Mouse (Mus musculus) embryonic stem cell, embryonic (primary cell): ENCODE measurements around the gene Hoxb4.

Source experiments
- CTCF ChIA-PET, 4 experiments: fragments of 300-600 bp in 2 of 4; fragments of 350-600 bp in 2 of 4; sonication (Branson Sonifier 250); formaldehyde crosslinking; loops; one replicate each; lab custom pipeline; 2022; ENCODE audit warnings: inconsistent platforms in 2 of 4; lab: Charles Lee
- POLR2A ChIA-PET, 4 experiments: fragments of 300-600 bp in 2 of 4; fragments of 350-600 bp in 2 of 4; sonication (Branson Sonifier 250); formaldehyde crosslinking; loops; one replicate each; lab custom pipeline; 2022; ENCODE audit warnings: antibody characterized with exemption in 4 of 4, inconsistent platforms in 1 of 4; lab: Charles Lee

The Hoxb4 gene

GRCm38 (mm10) chr11:96332105-96332504, 14.0 kb downstream of the Hoxb4 start:
- POLR2A ChIA-PET = interaction anchor here in 2 of 4 experiments (0.8 to 2.5 kb wide), 6 partner anchors 9 to 18 kb away, joined by 3 to 12 read pairs (median 4); partner anchors contain the start of gene Hoxb4 (in 1 of the 2)
- CTCF ChIA-PET = interaction anchor here in 2 of 4 experiments (0.6 to 1.1 kb wide), 6 partner anchors 10 to 260 kb away, joined by 3 to 4 read pairs (median 3); partner anchors contain the start of gene Hoxb2 (in 1 of the 2)

DNA sequence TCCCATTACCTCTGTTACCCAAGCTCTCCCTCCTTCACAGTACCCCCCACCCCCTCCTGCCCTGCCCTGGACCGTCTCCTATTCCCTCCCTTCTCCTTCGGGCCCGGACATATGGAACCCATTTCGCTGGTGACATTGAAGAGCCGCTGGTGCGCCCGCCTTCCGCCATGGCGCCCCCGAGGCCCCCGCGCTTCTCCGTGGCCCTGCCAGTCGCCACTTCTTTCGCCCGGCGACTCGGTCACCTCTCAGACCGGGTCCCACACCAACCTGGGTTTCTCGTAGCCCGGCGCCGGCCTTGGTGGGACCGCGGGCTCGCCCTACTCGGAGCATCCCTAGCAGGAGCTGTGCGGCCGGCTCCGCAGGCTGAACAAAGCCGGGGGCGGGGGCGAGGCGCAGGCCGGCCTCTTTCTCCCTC, 14.6 kb downstream of the Hoxb4 start:
- CTCF ChIA-PET = interaction anchor here in 3 of 4 experiments (0.7 to 1.6 kb wide), 7 partner anchors 9 to 259 kb away, joined by 3 to 6 read pairs (median 3); partner anchors contain the start of gene Hoxb5 (in 1 of the 3)
- POLR2A ChIA-PET = interaction anchor here in 2 of 4 experiments (0.8 to 2.5 kb wide), 6 partner anchors 8 to 28 kb away, joined by 3 to 12 read pairs (median 3); partner anchors contain the start of gene Hoxb4 (in 1 of the 2)

GRCm38 (mm10) chr11:96333241-96334001, 15.4 kb downstream of the Hoxb4 start:
- CTCF ChIA-PET = interaction anchor here in 2 of 4 experiments (0.9 to 1.6 kb wide), 7 partner anchors 8 to 74 kb away, joined by 3 to 6 read pairs (median 3); partner anchors contain the start of gene Hoxb5 (in 1 of the 2)
- POLR2A ChIA-PET = interaction anchor here in 3 of 4 experiments (0.6 to 2.5 kb wide), 8 partner anchors 8 to 1156 kb away, joined by 3 to 12 read pairs (median 3); no protein-coding TSS in a partner anchor

DNA sequence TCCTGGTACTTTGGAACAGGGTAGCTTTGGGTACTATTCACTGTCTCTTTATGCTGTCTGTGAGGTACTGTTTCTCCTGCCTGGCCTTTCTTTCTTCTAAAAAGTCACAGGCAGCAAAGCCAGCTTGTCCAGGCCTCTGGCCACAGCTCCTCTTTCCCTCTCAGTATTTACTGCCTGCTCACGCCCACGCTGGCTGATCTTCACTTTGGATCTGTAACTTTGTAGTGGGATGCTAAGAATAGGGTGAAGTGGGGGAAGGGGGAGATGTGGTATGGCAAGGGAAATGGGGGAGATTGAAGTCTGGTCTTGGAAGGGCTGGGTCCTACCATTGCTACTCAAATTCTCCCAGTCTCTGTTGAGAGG, 15.9 kb downstream of the Hoxb4 start:
- ChIA-PET POLR2A (interaction anchor here in 2 of 4 experiments (0.6 to 1.7 kb wide), 5 partner anchors 8 to 1156 kb away, joined by 3 to 7 read pairs (median 3); no protein-coding TSS in a partner anchor), CTCF (interaction anchor here in 3 of 4 experiments (0.5 to 1.6 kb wide), 6 partner anchors 10 to 100 kb away, joined by 3 to 6 read pairs (median 3); partner anchors contain the start of gene Hoxb5 (in 1 of the 3))

DNA sequence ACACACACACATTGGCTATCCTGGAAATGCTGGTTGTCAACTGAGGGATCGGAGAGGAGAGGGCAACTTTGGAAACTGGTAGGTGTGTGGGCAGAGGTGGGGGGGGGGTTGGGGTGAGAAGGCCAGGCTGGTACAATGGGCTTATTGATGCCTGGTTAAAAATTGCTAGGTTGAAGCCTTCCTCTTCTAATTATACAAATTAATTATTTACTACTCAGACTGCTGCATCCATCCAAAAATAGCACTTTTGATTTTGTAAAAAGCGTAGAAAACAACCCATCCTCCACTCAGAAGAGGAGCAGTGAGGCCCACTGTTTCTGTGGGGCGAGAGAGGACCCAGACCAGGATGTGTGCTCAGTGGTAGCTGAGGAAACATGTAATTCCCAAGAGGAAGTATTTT, 16.9 kb downstream of the Hoxb4 start:
- POLR2A ChIA-PET = interaction anchor here in 1 of 4 experiments (0.5 kb wide), 1 partner anchor 144 kb away, joined by 3 read pairs; no protein-coding TSS in a partner anchor
- CTCF ChIA-PET = interaction anchor here in 1 of 4 experiments (0.7 kb wide), 1 partner anchor 9 kb away, joined by 3 read pairs; no protein-coding TSS in a partner anchor

- POLR2A ChIA-PET = interaction anchor here in 1 of 4 experiments (1.7 to 2.2 kb wide), 2 partner anchors 11 to 34 kb away, joined by 4 to 8 read pairs; partner anchors contain the start of gene Hoxb5
- CTCF ChIA-PET = interaction anchor here in 1 of 4 experiments (1.0 to 1.3 kb wide), 2 partner anchors 52 to 58 kb away, joined by 3 read pairs; no protein-coding TSS in a partner anchor
Observed at GRCm38 (mm10) chr11:96336597-96336996, 18.5 kb downstream of the Hoxb4 start.

GRCm38 (mm10) chr11:96337026-96337425, 19.0 kb downstream of the Hoxb4 start:
- ChIA-PET CTCF (interaction anchor here in 3 of 4 experiments (0.6 to 1.3 kb wide), 5 partner anchors 33 to 765 kb away, joined by 3 to 5 read pairs (median 4); no protein-coding TSS in a partner anchor), POLR2A (interaction anchor here in 1 of 4 experiments (0.6 to 2.2 kb wide), 3 partner anchors 11 to 34 kb away, joined by 4 to 8 read pairs (median 4); partner anchors contain the start of gene Hoxb5)

GRCm38 (mm10) chr11:96338957-96339855, 21.1 kb downstream of the Hoxb4 start:
- CTCF ChIA-PET = interaction anchor here (0.6 to 1.2 kb wide), 6 partner anchors 15 to 559 kb away, joined by 3 to 4 read pairs (median 3); no protein-coding TSS in a partner anchor

DNA sequence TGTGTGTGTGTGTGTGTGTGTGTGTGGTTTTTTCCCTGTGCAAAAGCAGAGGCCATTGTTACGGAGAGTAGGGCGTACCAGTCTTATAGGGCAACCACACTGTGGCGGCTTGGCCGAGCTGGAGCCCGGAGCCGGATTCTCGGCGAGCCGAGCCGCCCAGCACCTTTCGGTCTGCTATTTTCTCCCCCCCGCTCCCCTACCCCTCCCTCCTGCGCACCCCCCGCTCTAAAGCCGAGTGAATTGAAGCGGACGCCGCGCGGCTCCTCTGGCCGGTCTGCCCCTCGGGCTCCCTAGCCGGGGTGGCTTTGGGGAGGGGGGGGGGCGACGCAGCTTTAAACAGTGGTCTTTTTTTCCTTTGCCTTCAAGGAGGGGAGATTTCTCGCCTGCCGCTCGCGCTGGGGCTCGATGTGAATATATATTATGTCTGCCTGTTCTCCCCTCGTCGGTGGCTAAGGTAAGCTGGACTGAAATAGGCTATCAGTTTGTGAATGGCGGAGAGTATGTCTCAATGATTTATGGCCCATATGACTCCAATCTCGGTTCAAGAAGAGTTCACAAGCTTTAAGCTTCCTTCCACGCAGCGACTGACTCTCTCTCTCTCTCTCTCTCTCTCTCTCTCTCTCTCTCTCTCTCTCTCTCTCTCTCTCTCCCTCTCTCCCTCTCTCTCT, 22.8 kb downstream of the Hoxb4 start:
- ChIA-PET CTCF (interaction anchor here (0.5 to 1.8 kb wide), 11 partner anchors 8 to 575 kb away, joined by 3 to 4 read pairs (median 3); partner anchors contain the start of genes Hoxb2 (in 1 of the 4) and Hoxb5 (in 1 of the 4)), POLR2A (interaction anchor here (0.7 to 2.7 kb wide), 11 partner anchors 8 to 961 kb away, joined by 3 to 12 read pairs (median 3); no protein-coding TSS in a partner anchor)

More at GRCm38 (mm10) chr11:96338957-96339855, 21.1 kb downstream of the Hoxb4 start:
- POLR2A ChIA-PET = interaction anchor here in 1 of 4 experiments (1.1 to 2.2 kb wide), 3 partner anchors 9 to 36 kb away, joined by 3 to 8 read pairs (median 5); partner anchors contain the start of gene Hoxb5

DNA sequence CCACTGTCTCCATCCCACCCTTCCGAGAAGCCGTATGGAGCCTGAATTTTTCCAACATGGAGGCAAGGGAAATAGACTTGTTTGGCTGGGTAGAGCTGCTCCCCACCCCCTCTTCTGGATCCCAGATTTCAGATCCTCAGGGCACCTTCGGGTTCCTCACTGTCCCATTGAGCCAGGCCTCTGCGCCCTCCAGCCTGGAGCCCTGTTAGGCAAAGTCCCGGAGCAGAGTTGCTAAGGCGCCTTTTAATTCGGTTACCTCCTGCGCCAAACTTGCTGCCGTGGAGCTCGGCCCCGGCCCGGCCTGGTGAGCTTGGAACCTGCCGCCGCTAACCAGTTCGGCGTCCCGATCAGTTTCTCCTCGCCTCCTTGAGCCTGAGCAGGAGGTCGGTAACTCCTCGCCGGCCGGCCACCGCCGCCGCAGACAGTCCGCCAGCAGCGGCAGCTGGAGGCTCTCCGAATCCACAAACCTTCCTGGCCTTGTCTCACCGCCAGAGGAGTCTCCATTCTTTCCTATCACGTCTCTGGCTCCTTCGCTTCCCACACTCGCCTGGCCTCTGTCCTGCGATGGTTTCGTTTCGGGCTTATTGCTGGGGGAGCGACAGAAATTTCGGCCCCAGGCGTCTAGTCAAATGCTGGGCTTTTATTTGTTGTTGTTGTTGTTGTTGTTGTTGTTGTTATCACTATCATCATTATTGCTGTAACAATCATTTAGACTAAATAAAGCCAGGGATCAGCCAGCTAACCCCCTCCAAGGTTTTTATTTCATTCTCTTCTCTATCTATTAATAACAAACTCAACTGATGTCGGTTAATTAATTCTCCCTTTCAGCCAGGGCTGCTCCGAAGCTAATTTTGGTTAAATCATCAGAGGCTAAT, 23.9 kb downstream of the Hoxb4 start:
- CTCF ChIA-PET = interaction anchor here in 3 of 4 experiments (0.5 to 1.8 kb wide), 13 partner anchors 9 to 80 kb away, joined by 3 to 5 read pairs (median 3); partner anchors contain the start of genes Hoxb1 (in 1 of the 3) and Hoxb5 (in 1 of the 3)
- POLR2A ChIA-PET = interaction anchor here (0.7 to 2.7 kb wide), 10 partner anchors 8 to 960 kb away, joined by 3 to 12 read pairs (median 3); no protein-coding TSS in a partner anchor

DNA sequence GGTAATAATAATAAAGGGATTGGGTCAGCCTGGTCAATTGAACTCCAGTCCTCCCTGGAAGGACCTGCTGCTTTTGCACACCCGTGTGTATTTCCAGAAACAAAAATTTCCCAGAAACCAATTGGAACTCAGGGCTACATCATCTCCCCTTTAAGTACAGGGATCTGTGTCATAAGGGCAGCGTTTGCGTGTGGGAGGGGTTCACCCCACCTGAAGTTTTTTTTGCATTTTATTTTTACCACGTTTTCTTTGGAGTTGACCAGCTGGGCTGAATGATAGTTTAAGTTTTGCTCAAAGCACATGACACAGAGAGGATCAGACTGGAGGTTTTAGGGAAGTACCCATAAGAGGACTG, 24.5 kb downstream of the Hoxb4 start:
- ChIA-PET POLR2A (interaction anchor here in 2 of 4 experiments (0.9 to 2.7 kb wide), 3 partner anchors 9 to 10 kb away, joined by 3 to 12 read pairs (median 4); no protein-coding TSS in a partner anchor), CTCF (interaction anchor here in 3 of 4 experiments (0.5 to 1.8 kb wide), 5 partner anchors 11 to 51 kb away, joined by 3 to 4 read pairs (median 4); partner anchors contain the start of gene Hoxb5 (in 1 of the 3))

- CTCF ChIA-PET = no interaction called here
Observed at GRCm38 (mm10) chr11:96343206-96343745, 25.2 kb downstream of the Hoxb4 start.

DNA sequence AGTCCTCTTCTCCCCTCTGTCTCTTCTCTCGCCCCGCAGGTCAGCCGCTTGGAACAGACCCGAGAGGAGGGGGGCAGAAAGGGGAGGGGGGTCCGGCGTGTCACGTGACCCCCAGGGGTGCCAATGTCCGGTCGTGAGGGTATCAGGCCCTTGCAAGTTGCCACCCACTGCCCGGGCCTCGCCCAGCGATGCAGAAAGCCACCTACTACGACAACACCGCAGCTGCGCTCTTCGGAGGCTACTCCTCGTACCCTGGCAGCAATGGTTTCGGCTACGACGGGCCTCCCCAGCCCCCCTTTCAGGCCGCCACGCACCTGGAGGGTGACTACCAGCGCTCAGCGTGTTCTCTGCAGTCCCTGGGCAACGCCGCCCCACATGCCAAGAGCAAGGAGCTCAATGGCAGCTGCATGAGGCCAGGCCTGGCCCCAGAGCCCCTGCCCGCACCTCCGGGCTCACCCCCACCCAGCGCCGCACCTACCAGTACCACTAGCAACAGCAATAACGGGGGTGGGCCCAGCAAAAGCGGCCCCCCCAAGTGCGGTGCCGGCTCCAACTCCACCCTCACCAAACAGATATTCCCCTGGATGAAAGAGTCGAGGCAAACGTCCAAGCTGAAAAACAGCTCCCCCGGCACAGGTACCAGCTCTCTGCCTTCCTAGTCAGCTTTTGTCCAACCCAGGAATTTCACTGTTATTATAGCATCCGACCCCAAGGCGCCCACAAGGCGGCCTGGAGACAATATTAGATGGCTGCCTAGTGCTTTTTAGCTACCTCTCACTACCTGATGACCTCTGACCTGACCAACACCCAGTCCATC, 26.2 kb downstream of the Hoxb4 start:
- CTCF ChIA-PET = interaction anchor here in 2 of 4 experiments (0.5 to 0.8 kb wide), 3 partner anchors 10 to 49 kb away, joined by 3 read pairs; no protein-coding TSS in a partner anchor
- POLR2A ChIA-PET = interaction anchor here (0.6 to 1.5 kb wide), 9 partner anchors 11 to 74 kb away, joined by 3 to 4 read pairs (median 3); partner anchors contain the start of gene Hoxb5 (in 2 of the 4)

More at GRCm38 (mm10) chr11:96343206-96343745, 25.2 kb downstream of the Hoxb4 start:
- POLR2A ChIA-PET = no interaction called here

DNA sequence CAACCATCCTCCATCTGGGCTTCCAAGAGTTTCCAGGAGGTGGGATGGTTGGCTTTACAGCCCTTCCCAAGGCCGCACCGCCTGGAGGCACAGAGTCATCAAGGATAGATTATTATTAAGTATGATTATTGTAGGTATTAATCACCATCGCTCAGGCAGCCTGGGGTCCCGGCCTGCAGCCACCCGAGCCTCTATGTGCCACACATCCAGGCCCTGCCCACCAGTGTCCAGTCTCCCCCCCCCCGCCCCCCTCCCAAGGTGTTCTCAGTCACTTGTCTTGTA, 26.8 kb downstream of the Hoxb4 start:
- ChIA-PET POLR2A (interaction anchor here (0.6 to 1.5 kb wide), 9 partner anchors 11 to 75 kb away, joined by 3 to 4 read pairs (median 3); partner anchors contain the start of gene Hoxb5 (in 2 of the 4)), CTCF (interaction anchor here in 2 of 4 experiments (0.6 to 0.8 kb wide), 2 partner anchors 18 to 49 kb away, joined by 3 read pairs; no protein-coding TSS in a partner anchor)
